ENCODE assay signal across 8 mouse cellular contexts in the genomic region with DNA sequence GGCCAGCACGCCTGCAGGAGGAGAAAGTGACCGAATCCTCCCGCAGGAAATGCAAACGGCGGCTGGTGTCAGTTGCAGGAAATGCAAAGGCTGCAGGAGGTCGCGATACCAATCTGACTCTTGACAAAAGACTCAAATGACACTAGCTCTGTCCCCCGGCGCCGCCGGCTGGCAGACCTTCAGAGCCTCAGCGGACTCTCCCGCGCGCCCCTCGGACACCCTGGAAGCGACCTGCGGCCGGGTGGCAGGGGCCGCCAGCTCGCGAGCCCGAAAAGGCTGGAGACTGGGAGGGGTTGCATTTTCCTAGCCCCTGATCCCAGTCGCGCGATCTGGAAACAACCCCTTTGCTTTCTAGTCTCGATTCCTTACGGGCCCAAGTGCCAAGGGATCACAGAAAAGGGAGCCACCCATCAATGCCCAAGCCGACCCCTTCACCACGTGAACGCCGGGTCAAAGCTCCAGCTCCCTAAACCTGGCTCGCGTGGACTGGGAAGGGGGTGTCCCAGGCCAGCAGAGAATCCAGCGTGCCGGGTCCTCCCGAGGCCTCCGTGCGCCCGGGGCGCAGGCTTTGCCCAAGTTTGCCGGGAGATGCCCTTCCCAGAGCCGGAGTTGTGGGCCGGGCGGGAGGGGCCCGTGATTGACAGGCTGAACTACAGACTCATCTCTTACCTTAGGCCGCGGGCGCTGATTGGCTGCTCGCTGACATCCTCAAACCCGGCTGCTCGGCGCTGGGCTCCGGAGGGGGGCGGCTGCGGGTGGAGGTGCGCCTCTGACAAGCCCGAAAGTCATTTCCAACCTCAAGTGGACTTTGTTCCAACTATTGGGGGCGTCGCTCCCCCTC. TPM values are rescaled to one million over a fixed set of nuclear protein-coding genes. Genes with fewer than 3 reads are reported as not detected.
DNase-seq lines count a peak whose midpoint lies in the region; ATAC-seq and TF ChIP-seq lines count a peak whose summit lies in the region.

A gene (plus strand): TSS at position 764 of the 841 bp plus-strand sequence.

- no peaks in the 10 kb centered on the region for H3K9me3 ChIP-seq in kidney, embryonic 16.5 days (ENCODE audit: low read length)
- H3K9me3 ChIP-seq in forebrain, postnatal 0 days (ENCODE audit: low read length) = no peaks in the 10 kb centered on the region

- no peak for TF ChIP-seq CTCF in forebrain, postnatal 0 days (IDR thresholded peaks at IDR 0.05; ENCODE audit: low read depth)

- H3K9ac ChIP-seq in kidney, embryonic 16.5 days (replicated peaks; ENCODE audit: low read length) = no peak within 1 kb of the TSS
- no peak within 1 kb of the TSS for H3K9ac ChIP-seq in forebrain, postnatal 0 days

- H3K27ac ChIP-seq in kidney, embryonic 16.5 days (ENCODE audit: low read length) = no peak within 1 kb of the TSS
- no peak within 1 kb of the TSS for H3K27ac ChIP-seq in forebrain, postnatal 0 days (ENCODE audit: low read depth, low read length)

- 0 out of 2 replicates have a peak, but pooled peaks have one; percentile 42 for ATAC-seq in kidney, embryonic 16.5 days (ENCODE audit: low FRiP score, low TSS enrichment)
- peak; percentile 23 for ATAC-seq in forebrain, postnatal 0 days

- H3K36me3 ChIP-seq in kidney, embryonic 16.5 days (ENCODE audit: insufficient read depth, low read length) = no peaks in the 10 kb centered on the region
- no peaks in the 10 kb centered on the region for H3K36me3 ChIP-seq in forebrain, postnatal 0 days (ENCODE audit: insufficient read depth)

- peaks cover 86% of the 10 kb centered on the region for H3K27me3 ChIP-seq in kidney, embryonic 16.5 days (ENCODE audit: insufficient read depth, low read length)
- H3K27me3 ChIP-seq in forebrain, postnatal 0 days (ENCODE audit: insufficient read depth, low read length) = peaks cover 77% of the 10 kb centered on the region

- WGBS in kidney, embryonic 16.5 days = under 1% methylated on average over 59 of the region's 60 CpGs
- WGBS in forebrain, postnatal 0 days = 1% methylated on average over 60 of the region's 60 CpGs

- H3K4me2 ChIP-seq in kidney, embryonic 16.5 days (replicated peaks; ENCODE audit: low read depth, low read length) = peak within 1 kb of the TSS; percentile 55
- peak within 1 kb of the TSS; percentile 52 for H3K4me2 ChIP-seq in forebrain, postnatal 0 days (ENCODE audit: low read depth)

- no peak for DNase-seq in kidney, adult 8-10 months
- peak; percentile 47 to 67 for DNase-seq in cerebellum, adult 18-20 months
- peak; percentile 13 for DNase-seq in forebrain, postnatal 0 days
- peak; percentile 47 for DNase-seq in mesoderm, embryonic 11.5 days (ENCODE audit: low read depth, low spot score)
- DNase-seq in thymus, postnatal 36 days = peak; percentile 45 to 54
- no peak for DNase-seq in urinary bladder, postnatal 25 days (ENCODE audit: low spot score)
- no peak for DNase-seq in left cerebral cortex, adult 9 months (ENCODE audit: low spot score in 2 of 2)

- H3K4me3 ChIP-seq in kidney, embryonic 16.5 days (ENCODE audit: low read length) = peak within 1 kb of the TSS; percentile 40
- peak within 1 kb of the TSS; percentile 35 for H3K4me3 ChIP-seq in forebrain, postnatal 0 days (ENCODE audit: low read depth, low read length)

- peaks cover 12% of the 10 kb centered on the region for H3K4me1 ChIP-seq in kidney, embryonic 16.5 days (ENCODE audit: insufficient read depth, low read length)
- H3K4me1 ChIP-seq in forebrain, postnatal 0 days (ENCODE audit: insufficient read depth) = peaks cover 13% of the 10 kb centered on the region

RNA-seq across cellular contexts. Expression of the gene that starts here (rescaled TPM):
- not detected in 2 replicates for polyA plus RNA-seq in kidney, embryonic 16.5 days (2015; fragmentation: Nextera tagmentation; extraction: Ambion mirVana)
- 4.4 and 6.1 TPM in 2 replicates for total RNA-seq in forebrain, postnatal 0 days (2014; rRNA removed)
- polyA plus RNA-seq in forebrain, postnatal 0 days (2015; fragmentation: Nextera tagmentation; extraction: Ambion mirVana) = 4.1 and 8.1 TPM in 2 replicates

Comparison
In these comparisons a context has a peak if more than half of its experiments do, and no peak if none do; other contexts are left out.
1. Peak in ATAC-seq, H3K4me3 ChIP-seq and H3K4me2 ChIP-seq in kidney, embryonic 16.5 days; RNA of the gene not detected or under 1 TPM.
2. DNase-seq: peak in cerebellum, adult 18-20 months (2 of 2), forebrain, postnatal 0 days (single experiment), mesoderm, embryonic 11.5 days (single experiment) and thymus, postnatal 36 days (2 of 2); none in kidney, adult 8-10 months (0 of 2), urinary bladder, postnatal 25 days (single experiment) and left cerebral cortex, adult 9 months (0 of 2).